ENCODE assay signal across 9 mouse cellular contexts in genomic region chr4:147953590-147953989, GRCm38 (mm10). TPM values are rescaled to one million over a fixed set of nuclear protein-coding genes. Genes with fewer than 3 reads are reported as not detected.
DNase-seq lines count a peak whose midpoint lies in the region; ATAC-seq and TF ChIP-seq lines count a peak whose summit lies in the region.
"Had no signal": no experiment of that assay in that cellular context is flagged by ENCODE, and none has a peak within 500 bp of the region (broad histone marks: within the 10 kb centered on the region; RNA-seq: fewer than 3 reads in every experiment).

No protein-coding gene starts in this region.

- no peak overlapping the region for H3K4me3 ChIP-seq in forebrain, postnatal 0 days (ENCODE audit: low read depth, low read length)
- H3K4me3 ChIP-seq in forebrain, embryonic 10.5 days, result no peak overlapping the region
- no peak overlapping the region for H3K4me3 ChIP-seq in liver, embryonic 11.5 days (ENCODE audit: low read depth, low read length)
- no peak overlapping the region for H3K4me3 ChIP-seq in liver, embryonic 12.5 days
- no peak overlapping the region for H3K4me3 ChIP-seq in bone marrow, adult 2 months (replicated peaks; ENCODE audit: control insufficient read depth, low read depth, low read length)
- no peak overlapping the region for H3K4me3 ChIP-seq in small intestine, adult 2 months (ENCODE audit: low read depth, low read length)

- no peak overlapping the region for H3K27ac ChIP-seq in forebrain, postnatal 0 days (ENCODE audit: low read depth, low read length)
- H3K27ac ChIP-seq in forebrain, embryonic 10.5 days, result no peak overlapping the region
- H3K27ac ChIP-seq in liver, embryonic 11.5 days (ENCODE audit: low read depth, low read length), result no peak overlapping the region
- no peak overlapping the region for H3K27ac ChIP-seq in liver, embryonic 12.5 days
- H3K27ac ChIP-seq in bone marrow, adult 2 months (ENCODE audit: control insufficient read depth, insufficient read depth, low read depth, low read length, poor library complexity), result no peak overlapping the region
- no peak overlapping the region for H3K27ac ChIP-seq in small intestine, adult 2 months (ENCODE audit: insufficient read depth, low read depth, low read length)

- 7% methylated on average over 4 of the region's 4 CpGs for WGBS in forebrain, postnatal 0 days
- 16% methylated on average over 4 of the region's 4 CpGs for WGBS in forebrain, embryonic 10.5 days
- WGBS in liver, embryonic 11.5 days, result 8% methylated on average over 4 of the region's 4 CpGs
- 5% methylated on average over 4 of the region's 4 CpGs for WGBS in liver, embryonic 12.5 days (ENCODE audit: insufficient replicate concordance)
- WGBS in bone marrow, adult 2 months, result 13% methylated on average over 4 of the region's 4 CpGs
- 15% methylated on average over 4 of the region's 4 CpGs for WGBS in small intestine, adult 2 months

- no peak overlapping the region for H3K4me2 ChIP-seq in forebrain, postnatal 0 days (ENCODE audit: low read depth)
- no peak overlapping the region for H3K4me2 ChIP-seq in liver, embryonic 11.5 days
- H3K4me2 ChIP-seq in liver, embryonic 12.5 days, result no peak overlapping the region

- no peak overlapping the region for H3K9ac ChIP-seq in forebrain, postnatal 0 days
- H3K9ac ChIP-seq in liver, embryonic 11.5 days (ENCODE audit: low read depth, low read length), result no peak overlapping the region
- no peak overlapping the region for H3K9ac ChIP-seq in liver, embryonic 12.5 days

- peak; percentile 64 for DNase-seq in forebrain, postnatal 0 days
- no peak for DNase-seq in forebrain, embryonic 10.5 days (ENCODE audit: extremely low spot score, low spot score)
- DNase-seq in liver, embryonic 11.5 days (ENCODE audit: low spot score), result no peak
- DNase-seq in left cerebral cortex, postnatal 25 days (ENCODE audit: low spot score in 2 of 2), result peak; percentile 51 to 56
- no peak for DNase-seq in ovary, postnatal 36 days (ENCODE audit: low spot score)

- intact Hi-C loops in left cerebral cortex, postnatal 25 days (cut with DNase I), result loop anchor here (2.0 kb wide), 1 partner anchor 55 kb away; no protein-coding TSS in a partner anchor

- H3K4me1 ChIP-seq in forebrain, postnatal 0 days (ENCODE audit: insufficient read depth), result no peaks in the 10 kb centered on the region
- no peaks in the 10 kb centered on the region for H3K4me1 ChIP-seq in forebrain, embryonic 10.5 days
- no peaks in the 10 kb centered on the region for H3K4me1 ChIP-seq in liver, embryonic 11.5 days (replicated peaks; ENCODE audit: control insufficient read depth, insufficient read depth, low read length)
- H3K4me1 ChIP-seq in liver, embryonic 12.5 days, result no peaks in the 10 kb centered on the region
- no peaks in the 10 kb centered on the region for H3K4me1 ChIP-seq in bone marrow, adult 2 months (ENCODE audit: control insufficient read depth, insufficient read depth, low read length)
- H3K4me1 ChIP-seq in small intestine, adult 2 months (ENCODE audit: control insufficient read depth, insufficient read depth, insufficient read length, low read length), result no peaks in the 10 kb centered on the region

- no peak for TF ChIP-seq POLR2A in bone marrow, adult 2 months (IDR thresholded peaks at IDR 0.05; ENCODE audit: borderline replicate concordance, control insufficient read depth, low read depth, low read length)
- no peak for TF ChIP-seq POLR2A in small intestine, adult 2 months (IDR thresholded peaks at IDR 0.05; ENCODE audit: low read depth, low read length)

- ATAC-seq in forebrain, postnatal 0 days, result peak; percentile 50
- ATAC-seq in liver, embryonic 11.5 days (replicated peaks; ENCODE audit: low FRiP score), result 0 out of 2 replicates have a peak, but pooled peaks have one; percentile 51
- no peak; the same call in 1 of the 2 replicates for ATAC-seq in liver, embryonic 12.5 days

- H3K9me3 ChIP-seq in forebrain, postnatal 0 days (ENCODE audit: low read length), result no peaks in the 10 kb centered on the region
- H3K9me3 ChIP-seq in forebrain, embryonic 10.5 days, result no peaks in the 10 kb centered on the region
- H3K9me3 ChIP-seq in liver, embryonic 11.5 days (ENCODE audit: control insufficient read depth, low read length), result no peaks in the 10 kb centered on the region
- H3K9me3 ChIP-seq in liver, embryonic 12.5 days (replicated peaks), result no peaks in the 10 kb centered on the region

- no peaks in the 10 kb centered on the region for H3K27me3 ChIP-seq in forebrain, postnatal 0 days (ENCODE audit: insufficient read depth, low read length)
- H3K27me3 ChIP-seq in forebrain, embryonic 10.5 days (ENCODE audit: poor library complexity, severe bottlenecking), result no peaks in the 10 kb centered on the region
- H3K27me3 ChIP-seq in liver, embryonic 11.5 days (replicated peaks; ENCODE audit: control insufficient read depth, insufficient read depth, low read length), result no peaks in the 10 kb centered on the region
- no peaks in the 10 kb centered on the region for H3K27me3 ChIP-seq in liver, embryonic 12.5 days (replicated peaks)
- no peaks in the 10 kb centered on the region for H3K27me3 ChIP-seq in small intestine, adult 2 months (ENCODE audit: control insufficient read depth, insufficient read depth, low read length)

- peaks cover 3% of the 10 kb centered on the region; the same call in 1 of the 2 replicates for H3K36me3 ChIP-seq in forebrain, postnatal 0 days (ENCODE audit: insufficient read depth)
- peaks cover 7% of the 10 kb centered on the region for H3K36me3 ChIP-seq in forebrain, embryonic 10.5 days (replicated peaks)
- H3K36me3 ChIP-seq in liver, embryonic 11.5 days (ENCODE audit: control insufficient read depth, insufficient read depth, low read length), result 0 out of 2 replicates have a peak, but pooled peaks cover 2% of the 10 kb centered on the region
- peaks cover 8% of the 10 kb centered on the region for H3K36me3 ChIP-seq in liver, embryonic 12.5 days
- H3K36me3 ChIP-seq in small intestine, adult 2 months (ENCODE audit: control insufficient read depth, insufficient read depth, low read length), result peaks cover 11% of the 10 kb centered on the region

- peak; percentile 68 for TF ChIP-seq CTCF in forebrain, postnatal 0 days (IDR thresholded peaks at IDR 0.05; ENCODE audit: low read depth)
- TF ChIP-seq CTCF in bone marrow, adult 2 months (IDR thresholded peaks at IDR 0.05; ENCODE audit: control insufficient read depth, insufficient read depth, low read length), result peak; percentile 35; the same call in 1 of the 2 replicates
- peak; percentile 46; the same call in 1 of the 2 replicates for TF ChIP-seq CTCF in small intestine, adult 2 months (IDR thresholded peaks at IDR 0.05; ENCODE audit: extremely low read depth, insufficient read length, insufficient replicate concordance, low read depth, low read length)

RNA-seq across cellular contexts. Expression of gene 2510039O18Rik, which starts 12.9 kb away (rescaled TPM):
- total RNA-seq in forebrain, postnatal 0 days (2014; rRNA removed), result 43.4 and 57.7 TPM in 2 replicates
- polyA plus RNA-seq in forebrain, postnatal 0 days (2015; fragmentation: Nextera tagmentation; extraction: Ambion mirVana), result 12.0 and 12.8 TPM in 2 replicates
- 9.0 and 9.2 TPM in 2 replicates for polyA plus RNA-seq in forebrain, embryonic 10.5 days (2016; fragmentation: Nextera tagmentation; extraction: Ambion mirVana)
- polyA plus RNA-seq in liver, embryonic 11.5 days (2014; fragmentation: Nextera tagmentation; extraction: Ambion mirVana), result 18.6 and 19.2 TPM in 2 replicates
- polyA plus RNA-seq in liver, embryonic 12.5 days (2016; fragmentation: Nextera tagmentation; extraction: Ambion mirVana), result 19.1 and 21.0 TPM in 2 replicates
- 12.4 and 19.6 TPM in 2 replicates for polyA plus RNA-seq in bone marrow, adult 2 months (2011; ENCODE audit: insufficient read depth, insufficient read length, low replicate concordance, missing spikeins)
- 10 to 100 TPM; 29.0 to 30.6 TPM for total RNA-seq in left cerebral cortex, postnatal 25 days (2021)
- polyA plus RNA-seq in small intestine, adult 2 months (2012; rRNA removed), result 97.5 and 209 TPM in 2 replicates

RNA-seq across cellular contexts. Expression of gene Plod1, which starts 17.0 kb away (rescaled TPM):
- total RNA-seq in forebrain, postnatal 0 days (2014; rRNA removed), result 13.5 and 18.8 TPM in 2 replicates
- polyA plus RNA-seq in forebrain, postnatal 0 days (2015; fragmentation: Nextera tagmentation; extraction: Ambion mirVana), result 17.3 and 17.9 TPM in 2 replicates
- polyA plus RNA-seq in forebrain, embryonic 10.5 days (2016; fragmentation: Nextera tagmentation; extraction: Ambion mirVana), result 20.9 and 23.0 TPM in 2 replicates
- polyA plus RNA-seq in liver, embryonic 11.5 days (2014; fragmentation: Nextera tagmentation; extraction: Ambion mirVana), result 32.6 and 33.9 TPM in 2 replicates
- polyA plus RNA-seq in liver, embryonic 12.5 days (2016; fragmentation: Nextera tagmentation; extraction: Ambion mirVana), result 26.4 TPM in 2 replicates
- polyA plus RNA-seq in bone marrow, adult 2 months (2011; ENCODE audit: insufficient read depth, insufficient read length, low replicate concordance, missing spikeins), result 5.6 and 10.2 TPM in 2 replicates
- total RNA-seq in left cerebral cortex, postnatal 25 days (2021), result 10 to 100 TPM; 17.6 to 19.9 TPM
- 8.8 and 18.8 TPM in 2 replicates for polyA plus RNA-seq in small intestine, adult 2 months (2012; rRNA removed)

RNA-seq across cellular contexts. Expression of gene Nppb, which starts 32.0 kb away (rescaled TPM):
- not detected in 2 replicates for total RNA-seq in forebrain, postnatal 0 days (2014; rRNA removed)
- 0.21 TPM in 1 of 2 replicates, not detected in the other for polyA plus RNA-seq in forebrain, postnatal 0 days (2015; fragmentation: Nextera tagmentation; extraction: Ambion mirVana)
- not detected in 2 replicates for polyA plus RNA-seq in forebrain, embryonic 10.5 days (2016; fragmentation: Nextera tagmentation; extraction: Ambion mirVana)
- 1.1 TPM in 1 of 2 replicates, not detected in the other for polyA plus RNA-seq in liver, embryonic 11.5 days (2014; fragmentation: Nextera tagmentation; extraction: Ambion mirVana)
- not detected in 2 replicates for polyA plus RNA-seq in liver, embryonic 12.5 days (2016; fragmentation: Nextera tagmentation; extraction: Ambion mirVana)
- not detected in 2 replicates for polyA plus RNA-seq in bone marrow, adult 2 months (2011; ENCODE audit: insufficient read depth, insufficient read length, low replicate concordance, missing spikeins)
- not detected for total RNA-seq in left cerebral cortex, postnatal 25 days (2021)
- polyA plus RNA-seq in small intestine, adult 2 months (2012; rRNA removed), result not detected in 2 replicates
- polyA plus RNA-seq: large intestine, adult 2 months had no signal

RNA-seq across cellular contexts. Expression of gene Nppa, which starts 46.9 kb away (rescaled TPM):
- total RNA-seq in forebrain, postnatal 0 days (2014; rRNA removed), result 1.5 TPM in 1 of 2 replicates, not detected in the other
- 1.1 and 2.2 TPM in 2 replicates for polyA plus RNA-seq in forebrain, postnatal 0 days (2015; fragmentation: Nextera tagmentation; extraction: Ambion mirVana)
- 0.31 TPM in 1 of 2 replicates, not detected in the other for polyA plus RNA-seq in forebrain, embryonic 10.5 days (2016; fragmentation: Nextera tagmentation; extraction: Ambion mirVana)
- 7.2 and 32.9 TPM in 2 replicates for polyA plus RNA-seq in liver, embryonic 11.5 days (2014; fragmentation: Nextera tagmentation; extraction: Ambion mirVana)
- 1.3 and 2.0 TPM in 2 replicates for polyA plus RNA-seq in liver, embryonic 12.5 days (2016; fragmentation: Nextera tagmentation; extraction: Ambion mirVana)
- polyA plus RNA-seq in bone marrow, adult 2 months (2011; ENCODE audit: insufficient read depth, insufficient read length, low replicate concordance, missing spikeins), result not detected in 2 replicates
- total RNA-seq in left cerebral cortex, postnatal 25 days (2021), result under 1 TPM in 1 of 2 experiments, not detected in 1; 0.71 TPM
- polyA plus RNA-seq in small intestine, adult 2 months (2012; rRNA removed), result not detected in 2 replicates

RNA-seq across cellular contexts. Expression of gene Mfn2, which starts 49.1 kb away (rescaled TPM):
- total RNA-seq in forebrain, postnatal 0 days (2014; rRNA removed), result 57.8 and 69.9 TPM in 2 replicates
- polyA plus RNA-seq in forebrain, postnatal 0 days (2015; fragmentation: Nextera tagmentation; extraction: Ambion mirVana), result 59.4 and 83.3 TPM in 2 replicates
- polyA plus RNA-seq in forebrain, embryonic 10.5 days (2016; fragmentation: Nextera tagmentation; extraction: Ambion mirVana), result 42.9 and 43.4 TPM in 2 replicates
- polyA plus RNA-seq in liver, embryonic 11.5 days (2014; fragmentation: Nextera tagmentation; extraction: Ambion mirVana), result 36.0 and 37.6 TPM in 2 replicates
- 25.4 and 27.1 TPM in 2 replicates for polyA plus RNA-seq in liver, embryonic 12.5 days (2016; fragmentation: Nextera tagmentation; extraction: Ambion mirVana)
- 12.1 and 23.5 TPM in 2 replicates for polyA plus RNA-seq in bone marrow, adult 2 months (2011; ENCODE audit: insufficient read depth, insufficient read length, low replicate concordance, missing spikeins)
- total RNA-seq in left cerebral cortex, postnatal 25 days (2021), result 100 to 1,000 TPM; 187 to 193 TPM
- polyA plus RNA-seq in small intestine, adult 2 months (2012; rRNA removed), result 38.0 and 72.8 TPM in 2 replicates

Comparison
In these comparisons a context has a peak if more than half of its experiments do, and no peak if none do; other contexts are left out.
1. DNase-seq: peak in forebrain, postnatal 0 days (single experiment) and left cerebral cortex, postnatal 25 days (2 of 2); none in forebrain, embryonic 10.5 days (single experiment), liver, embryonic 11.5 days (single experiment) and ovary, postnatal 36 days (single experiment).
2. Peak in every context shown above with its lines, with median percentiles within 50 percentile points of each other: CTCF ChIP-seq.